Mouse (Mus musculus): ENCODE measurements around the gene Ipo8.

- TF ChIP-seq CTCF (IDR thresholded peaks at IDR 0.05; ENCODE audit: borderline replicate concordance, insufficient read depth, low read depth, low read length) (no peak), POLR2A (IDR thresholded peaks at IDR 0.05; ENCODE audit: borderline replicate concordance, insufficient read depth, low read length) (no peak)
These were observed 55.0 kb downstream of the Ipo8 start for GRCm38 (mm10) chr6:148776236-148776635.
